Mouse (Mus musculus) neural tube, embryonic 15.5 days (tissue): Measurements from ENCODE around the gene Grin1. TPM values are rescaled to one million over a fixed set of nuclear protein-coding genes. Genes with fewer than 3 reads are reported as not detected.

Experiments
- ATAC-seq: fragments of 200-750 bp; cut with Nextera tagmentation; 2 replicates; pipeline ENCODE4 v1.8.0; 2017; ENCODE audit warnings: mild to moderate bottlenecking, moderate TSS enrichment, moderate library complexity; ENCODE audit not compliant: low FRiP score
- H3K27ac ChIP-seq: fragments of 300-500 bp; sonication (generic); replicated peaks from 2 replicates; pipeline ENCODE4 v1.5.1; 2015; ENCODE audit warnings: mild to moderate bottlenecking, inconsistent platforms
- H3K27me3 ChIP-seq: fragments of 300-500 bp; sonication (generic); replicated peaks from 2 replicates; pipeline ENCODE4 v1.6.1; 2015; ENCODE audit warnings: inconsistent platforms
- H3K36me3 ChIP-seq: fragments of 300-500 bp; sonication (generic); 2 replicates; pipeline ENCODE4 v1.6.1; 2015; ENCODE audit warnings: inconsistent platforms
- H3K4me1 ChIP-seq: fragments of 300-500 bp; sonication (generic); 2 replicates; pipeline ENCODE4 v1.6.1; 2015; ENCODE audit warnings: inconsistent platforms
- H3K4me2 ChIP-seq: fragments of 300-500 bp; sonication (generic); 2 replicates; pipeline ENCODE4 v1.6.1; 2015; ENCODE audit warnings: inconsistent platforms, mild to moderate bottlenecking, moderate library complexity
- H3K4me3 ChIP-seq: fragments of 300-500 bp; sonication (generic); replicated peaks from 2 replicates; pipeline ENCODE4 v1.5.1; 2015; ENCODE audit warnings: mild to moderate bottlenecking, inconsistent platforms
- H3K9ac ChIP-seq: fragments of 300-500 bp; sonication (generic); replicated peaks from 2 replicates; pipeline ENCODE4 v1.6.1; 2015; ENCODE audit warnings: mild to moderate bottlenecking, inconsistent platforms
- H3K9me3 ChIP-seq: fragments of 300-500 bp; sonication (generic); replicated peaks from 2 replicates; pipeline ENCODE4 v1.6.1; 2016; ENCODE audit warnings: inconsistent platforms
- WGBS: fragments of 180-500 bp; shearing (Covaris S2); methylation state at CpG from one replicate; pipeline ENCODE4 v1.1.7; 2015; ENCODE audit warnings: mixed read lengths; 5-methylcytosine and 5-hydroxymethylcytosine counted together
- polyA plus RNA-seq: library from polyadenylated mRNA; unstranded; fragments of >200 nt; fragmentation: Nextera tagmentation; extraction: Ambion mirVana; gene quantifications from 2 replicates; pipeline ENCODE4 v1.2.1, GENCODE M21; 2015

The Grin1 gene
- polyA plus RNA-seq, 1 experiment from 2014 or later: 68.4 TPM

DNA sequence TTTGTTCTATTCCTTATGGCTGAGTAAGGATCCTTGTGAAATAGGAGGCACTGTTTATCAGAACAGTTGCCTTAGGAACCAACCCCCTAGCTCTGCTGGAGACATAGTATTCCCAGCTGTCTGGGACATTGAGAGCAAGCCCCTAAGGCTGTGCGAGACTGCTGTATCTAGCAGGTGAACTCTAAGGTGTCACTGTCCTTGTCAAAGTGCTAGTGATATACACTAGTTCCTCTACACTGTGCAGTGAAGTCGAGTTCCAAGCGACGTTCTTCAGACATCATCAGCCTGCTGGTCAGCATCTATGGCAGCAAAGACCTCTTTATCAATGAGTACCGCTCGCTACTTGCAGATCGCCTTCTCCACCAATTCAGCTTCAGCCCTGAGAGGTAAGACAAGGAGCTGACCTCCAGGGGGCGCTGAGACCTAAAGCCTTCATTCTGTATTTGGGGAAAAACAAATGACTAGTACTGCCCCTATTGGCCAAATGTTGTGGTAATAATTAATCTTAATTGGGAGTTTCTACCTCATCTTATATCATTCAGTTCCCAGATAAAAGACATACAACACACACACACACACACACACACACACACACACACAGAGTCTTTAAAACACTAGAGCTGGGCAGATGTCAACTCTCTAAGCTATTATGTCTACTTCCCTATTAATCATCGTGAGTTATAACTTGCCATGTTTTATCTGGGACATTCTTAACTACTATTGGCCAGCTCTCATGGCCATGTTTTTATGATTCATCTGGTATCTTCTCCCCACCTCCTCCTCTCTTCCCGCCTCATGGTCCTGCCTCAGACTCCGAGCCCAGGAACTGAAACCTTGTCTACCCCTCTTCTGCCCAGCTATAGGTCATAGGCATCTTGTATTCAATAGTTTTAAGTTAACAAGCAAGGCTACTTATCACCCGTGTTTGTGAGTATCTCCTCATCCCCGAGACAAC, 39.8 kb downstream of the Grin1 start:
- Histone ChIP-seq H3K36me3 (peaks cover 90% of the 10 kb centered on the region), H3K4me3 (no peak overlapping the region), H3K9me3 (no peaks in the 10 kb centered on the region), H3K4me2 (no peak overlapping the region), H3K9ac (no peak overlapping the region), H3K4me1 (peaks cover 11% of the 10 kb centered on the region), H3K27ac (no peak overlapping the region), H3K27me3 (no peaks in the 10 kb centered on the region)
- ATAC-seq: no peak
- WGBS: 63% methylated on average over 13 of the region's 13 CpGs

- Histone ChIP-seq H3K4me1 (peaks cover 43% of the 10 kb centered on the region), H3K4me2 (peak overlapping the region; percentile 91), H3K9ac (peak overlapping the region; percentile 86), H3K9me3 (no peaks in the 10 kb centered on the region), H3K36me3 (peaks cover 64% of the 10 kb centered on the region), H3K27me3 (no peaks in the 10 kb centered on the region), H3K4me3 (peak overlapping the region; percentile 92), H3K27ac (peak overlapping the region; percentile 88; the same call in 1 of the 2 replicates)
- ATAC-seq: no peak
- 37% methylated on average over 16 of the region's 16 CpGs for WGBS
Observed at GRCm38 (mm10) chr2:25273010-25273409, 46.0 kb downstream of the Grin1 start.

GRCm38 (mm10) chr2:25272515-25272914, 46.5 kb downstream of the Grin1 start:
- H3K36me3 ChIP-seq: peaks cover 62% of the 10 kb centered on the region
- ATAC-seq: peak; percentile 62

DNA sequence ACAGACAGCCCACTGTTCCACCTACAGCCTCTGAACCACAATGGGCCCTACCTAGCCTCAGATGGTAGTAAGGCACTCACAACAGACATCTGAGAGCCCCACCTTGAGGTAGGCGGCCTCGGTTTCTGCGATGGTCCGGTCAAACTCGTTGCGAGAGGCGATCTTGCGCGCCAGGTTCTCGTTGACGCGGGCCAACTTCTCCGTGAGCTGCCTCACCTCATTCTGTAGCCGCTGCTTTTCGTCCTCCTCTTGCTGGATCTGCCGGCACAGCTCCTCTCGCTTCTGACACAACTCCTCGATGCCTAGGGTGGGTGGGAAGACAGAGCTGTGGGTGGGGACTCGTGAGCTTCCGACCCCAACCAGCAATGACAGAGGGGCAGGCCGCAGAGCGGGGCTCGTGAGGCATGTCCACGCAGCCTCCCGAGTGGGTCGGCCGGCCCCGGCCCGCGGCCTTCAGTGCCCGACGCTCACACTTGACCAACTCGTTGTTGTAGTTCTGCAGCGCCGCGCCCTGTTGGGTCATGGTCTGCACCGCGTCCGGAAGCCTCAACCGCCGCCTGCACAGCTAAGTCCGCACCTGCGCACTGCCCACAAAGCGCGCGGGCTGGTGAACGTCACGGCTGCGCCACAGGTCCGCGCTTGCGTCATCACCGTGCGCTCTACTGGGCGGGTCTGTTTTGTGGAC, 47.0 kb downstream of the Grin1 start, which contains the start of the genes Ssna1 and Anapc2:
TSS of gene Ssna1 (minus strand) at position 612 of the 685 bp plus-strand sequence.
TSS of gene Anapc2 (plus strand) at position 652 of the 685 bp plus-strand sequence.
- peak within 1 kb of the TSS; percentile 86 for H3K9ac ChIP-seq
- ATAC-seq: peak; percentile 96
- H3K27me3 ChIP-seq: no peaks in the 10 kb centered on the region
- H3K4me3 ChIP-seq: peak within 1 kb of the TSS; percentile 92
- peaks cover 54% of the 10 kb centered on the region for H3K4me1 ChIP-seq
- peak within 1 kb of the TSS; percentile 91 for H3K4me2 ChIP-seq
- peaks cover 56% of the 10 kb centered on the region for H3K36me3 ChIP-seq
- WGBS: under 1% methylated on average over 55 of the region's 55 CpGs
- H3K9me3 ChIP-seq: no peaks in the 10 kb centered on the region
- peak within 1 kb of the TSS; percentile 88 for H3K27ac ChIP-seq

More at GRCm38 (mm10) chr2:25272515-25272914, 46.5 kb downstream of the Grin1 start:
- Histone ChIP-seq H3K27me3 (no peaks in the 10 kb centered on the region), H3K4me1 (peaks cover 48% of the 10 kb centered on the region), H3K9me3 (no peaks in the 10 kb centered on the region), H3K9ac (peak overlapping the region; percentile 86), H3K4me3 (peak overlapping the region; percentile 92), H3K27ac (peak overlapping the region; percentile 88), H3K4me2 (peak overlapping the region; percentile 91)
- WGBS: under 1% methylated on average over 29 of the region's 29 CpGs

DNA sequence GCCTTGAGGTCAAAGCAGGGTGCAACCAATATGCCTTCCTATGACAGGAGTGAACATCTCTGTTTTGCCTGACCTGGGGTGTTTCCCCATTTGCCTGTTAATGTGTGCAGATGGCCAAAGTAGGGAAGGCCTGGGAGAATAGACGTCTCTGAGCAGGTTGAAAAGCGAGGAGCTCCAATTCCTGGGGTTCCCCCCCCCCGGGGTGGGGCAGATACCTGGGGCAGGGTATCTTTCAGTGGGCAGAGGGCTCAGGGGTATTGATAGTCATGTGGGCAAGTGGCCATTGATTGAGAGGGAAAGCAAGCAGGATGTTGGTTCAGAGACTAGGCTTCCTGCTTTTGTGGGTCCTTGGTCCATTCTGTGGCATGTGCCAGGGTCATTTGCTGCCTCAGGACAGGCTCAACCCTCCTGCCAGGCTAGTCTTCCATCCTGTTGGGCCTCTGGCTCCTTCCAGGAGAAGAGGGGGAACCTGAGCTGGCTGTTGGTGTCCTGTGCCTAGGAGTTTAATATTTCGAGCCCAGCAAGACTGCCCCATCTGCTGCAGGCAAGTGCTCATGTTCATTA, 51.2 kb downstream of the Grin1 start:
- no peak overlapping the region for H3K27ac ChIP-seq

DNA sequence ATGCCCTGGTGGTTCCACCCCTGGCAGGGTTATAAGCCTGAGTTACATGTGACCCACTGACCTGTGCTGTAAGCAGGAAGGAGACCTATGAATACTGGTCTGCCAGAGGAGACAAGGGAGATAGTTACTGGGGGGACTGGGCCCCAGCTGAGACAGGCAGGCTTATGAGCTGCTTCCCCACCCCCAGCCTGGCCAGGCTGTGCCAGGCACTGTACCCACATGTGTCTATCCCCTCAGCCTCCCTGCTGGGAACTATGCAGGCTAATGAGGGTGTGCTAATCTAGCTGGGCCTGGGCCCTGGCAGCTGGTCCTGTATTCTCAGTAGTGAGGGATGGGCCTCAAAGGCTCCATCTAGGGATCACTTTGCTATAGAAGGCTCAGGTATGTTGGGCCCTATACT, 51.7 kb downstream of the Grin1 start:
- H3K27me3 ChIP-seq: no peaks in the 10 kb centered on the region
- peak overlapping the region; percentile 67; the same call in 1 of the 2 replicates for H3K27ac ChIP-seq
- H3K4me1 ChIP-seq: peaks cover 69% of the 10 kb centered on the region
- H3K9ac ChIP-seq: peak overlapping the region; percentile 41; the same call in 1 of the 2 replicates
- H3K9me3 ChIP-seq: no peaks in the 10 kb centered on the region
- ATAC-seq: no peak
- peaks cover 21% of the 10 kb centered on the region for H3K36me3 ChIP-seq
- H3K4me3 ChIP-seq: no peak overlapping the region
- H3K4me2 ChIP-seq: peak overlapping the region; percentile 100; the same call in 1 of the 2 replicates

More for the DNA sequence above, 51.2 kb downstream of the Grin1 start:
- peaks cover 70% of the 10 kb centered on the region for H3K4me1 ChIP-seq
- 71% methylated on average over 4 of the region's 4 CpGs for WGBS
- no peaks in the 10 kb centered on the region for H3K27me3 ChIP-seq
- 0 out of 2 replicates have a peak overlapping the region, but pooled peaks have one; percentile 100 for H3K4me2 ChIP-seq
- no peak overlapping the region for H3K9ac ChIP-seq
- no peaks in the 10 kb centered on the region for H3K9me3 ChIP-seq
- no peak for ATAC-seq
- no peak overlapping the region for H3K4me3 ChIP-seq
- H3K36me3 ChIP-seq: peaks cover 21% of the 10 kb centered on the region

- no peaks in the 10 kb centered on the region for H3K9me3 ChIP-seq
- H3K4me2 ChIP-seq: peak overlapping the region; percentile 100
- H3K4me1 ChIP-seq: peaks cover 72% of the 10 kb centered on the region
- H3K27me3 ChIP-seq: no peaks in the 10 kb centered on the region
- H3K9ac ChIP-seq: peak overlapping the region; percentile 41
- 0 out of 2 replicates have a peak overlapping the region, but pooled peaks have one; percentile 17 for H3K4me3 ChIP-seq
- peaks cover 21% of the 10 kb centered on the region for H3K36me3 ChIP-seq
- WGBS: 33% methylated on average over 2 of the region's 2 CpGs
- ATAC-seq: no peak
- peak overlapping the region; percentile 67 for H3K27ac ChIP-seq
Observed at GRCm38 (mm10) chr2:25266720-25267119, 52.3 kb downstream of the Grin1 start.

- WGBS: 51% methylated on average over 6 of the region's 6 CpGs
- Histone ChIP-seq H3K27me3 (no peaks in the 10 kb centered on the region), H3K36me3 (peaks cover 21% of the 10 kb centered on the region), H3K27ac (peak overlapping the region; percentile 67), H3K4me1 (peaks cover 68% of the 10 kb centered on the region), H3K9ac (peak overlapping the region; percentile 41), H3K4me2 (peak overlapping the region; percentile 100), H3K4me3 (peak overlapping the region; percentile 17), H3K9me3 (no peaks in the 10 kb centered on the region)
- no peak for ATAC-seq
Observed at GRCm38 (mm10) chr2:25265897-25266656, 52.9 kb downstream of the Grin1 start.

DNA sequence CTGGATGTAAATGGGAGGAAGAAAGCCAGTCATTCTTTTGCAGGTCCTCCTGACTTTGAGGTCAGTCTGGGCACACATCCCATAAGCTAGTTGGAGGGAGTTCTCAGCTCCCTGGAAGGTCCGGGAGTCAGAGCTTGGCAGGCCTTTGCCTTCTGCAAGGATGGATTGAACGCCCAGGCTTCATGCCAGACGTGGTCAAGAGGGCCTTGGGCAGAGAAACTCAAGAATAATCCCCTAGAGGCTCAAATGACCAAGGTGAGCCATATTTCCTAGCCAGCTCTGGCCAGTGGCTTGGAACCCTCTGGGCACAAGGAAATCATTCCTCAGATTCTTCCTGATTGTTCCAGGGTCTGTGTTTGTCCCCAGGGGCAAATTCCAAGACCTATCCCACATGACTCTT, 54.1 kb downstream of the Grin1 start:
- H3K9ac ChIP-seq: peak overlapping the region; percentile 41; the same call in 1 of the 2 replicates
- peak overlapping the region; percentile 85 for H3K4me3 ChIP-seq

GRCm38 (mm10) chr2:25264286-25264660, 54.7 kb downstream of the Grin1 start:
- Histone ChIP-seq H3K36me3 (peaks cover 10% of the 10 kb centered on the region), H3K4me1 (peaks cover 61% of the 10 kb centered on the region), H3K4me3 (peak overlapping the region; percentile 85), H3K9me3 (no peaks in the 10 kb centered on the region), H3K27ac (no peak overlapping the region), H3K27me3 (no peaks in the 10 kb centered on the region), H3K4me2 (peak overlapping the region; percentile 100), H3K9ac (peak overlapping the region; percentile 78; the same call in 1 of the 2 replicates)
- 73% methylated on average over 5 of the region's 5 CpGs for WGBS
- ATAC-seq: no peak

More for the DNA sequence above, 54.1 kb downstream of the Grin1 start:
- peak overlapping the region; percentile 100 for H3K4me2 ChIP-seq
- H3K36me3 ChIP-seq: peaks cover 16% of the 10 kb centered on the region
- H3K9me3 ChIP-seq: no peaks in the 10 kb centered on the region
- ATAC-seq: no peak
- no peaks in the 10 kb centered on the region for H3K27me3 ChIP-seq
- H3K4me1 ChIP-seq: peaks cover 61% of the 10 kb centered on the region
- H3K27ac ChIP-seq: no peak overlapping the region
- 64% methylated on average over 3 of the region's 3 CpGs for WGBS
